Mouse (Mus musculus) heart, adult 2 months (tissue): ENCODE data around the gene Thap4.

Experiments
- CTCF ChIP-seq: fragments of 200-600 bp; IDR thresholded peaks from 2 replicates; pipeline ENCODE4 v1.8.1; 2022; ENCODE audit warnings: antibody characterized with exemption, mild to moderate bottlenecking, moderate library complexity
- EP300 ChIP-seq: fragments of 200-500 bp; IDR thresholded peaks from 2 replicates; pipeline ENCODE4 v1.6.1; 2011; ENCODE audit warnings: low read depth, low read length, control low read depth; ENCODE audit not compliant: insufficient read depth
- POLR2A ChIP-seq: fragments of 200-500 bp; IDR thresholded peaks from 2 replicates; pipeline ENCODE4 v1.6.1; 2011; ENCODE audit warnings: mild to moderate bottlenecking, low read depth, low read length, control low read depth; ENCODE audit not compliant: insufficient read depth

DNA sequence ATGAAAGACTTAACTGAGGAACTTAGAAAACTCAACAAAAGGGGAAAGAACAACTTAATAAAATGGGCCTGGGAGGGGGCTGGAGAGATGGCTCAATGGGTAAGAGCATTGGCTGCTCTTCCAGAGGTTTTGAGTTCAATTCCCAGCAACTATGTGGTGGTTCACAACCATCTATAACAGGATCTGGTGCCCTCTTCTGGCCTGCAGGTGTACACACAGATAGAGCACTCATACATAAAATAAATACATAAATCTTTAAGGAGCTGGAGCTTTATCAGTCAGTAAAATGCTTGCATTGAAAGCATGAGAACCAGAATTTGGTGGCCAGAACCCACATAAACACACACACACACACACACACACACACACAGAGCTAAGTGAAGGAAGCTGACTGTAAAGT is 11.8 kb downstream of the Thap4 start:
- TF ChIP-seq CTCF (peak; percentile 46), EP300 (no peak), POLR2A (no peak)
